In genomic region chr3:52797801-52798200, GRCm38 (mm10) we compare ENCODE assay signal across 8 mouse cellular contexts.
DNase-seq lines count a peak whose midpoint lies in the region; ATAC-seq lines count a peak whose summit lies in the region.
"Had no signal": no experiment of that assay in that cellular context is flagged by ENCODE, and none has a peak within 500 bp of the region (broad histone marks: within the 10 kb centered on the region; RNA-seq: fewer than 3 reads in every experiment).

No protein-coding gene starts in this region.

- ATAC-seq in limb, embryonic 12.5 days (ENCODE audit: insufficient number of reproducible peaks, insufficient read depth, low FRiP score, low TSS enrichment, low read depth), result no peak

- H3K9me3 ChIP-seq in limb, embryonic 12.5 days, result no peaks in the 10 kb centered on the region
- H3K9me3 ChIP-seq in limb, embryonic 10.5 days (replicated peaks), result no peaks in the 10 kb centered on the region

- H3K27me3 ChIP-seq in limb, embryonic 12.5 days, result no peaks in the 10 kb centered on the region
- H3K27me3 ChIP-seq in limb, embryonic 10.5 days (ENCODE audit: low read depth, poor library complexity, severe bottlenecking), result no peaks in the 10 kb centered on the region

- no peak for DNase-seq in limb, embryonic 10.5 days (ENCODE audit: low spot score)
- peak; percentile 7 for DNase-seq in c-Kit-positive CD71-negative TER-119-negative erythroid progenitor cells, embryonic 14.5 days (ENCODE audit: low read depth)
- DNase-seq in heart, postnatal 10 days, result peak; percentile 34 to 37
- DNase-seq in skeletal muscle tissue, adult 2 months (ENCODE audit: low read depth, low spot score), result peak; percentile 10
- DNase-seq in embryo, embryonic 10.5 days (ENCODE audit: low spot score), result no peak
- DNase-seq in cerebellum, adult 11 months, result no peak

- peaks cover 12% of the 10 kb centered on the region for H3K4me1 ChIP-seq in limb, embryonic 12.5 days (replicated peaks)
- H3K4me1 ChIP-seq in limb, embryonic 10.5 days, result peaks cover 5% of the 10 kb centered on the region; the same call in 1 of the 2 replicates

- H3K4me3 ChIP-seq in limb, embryonic 12.5 days (replicated peaks), result no peak overlapping the region
- no peak overlapping the region for H3K4me3 ChIP-seq in limb, embryonic 10.5 days
- H3K4me3 ChIP-seq: left cerebral cortex, adult 2 months had no signal

- WGBS in limb, embryonic 12.5 days, result 28% methylated on average over 6 of the region's 6 CpGs
- 57% methylated on average over 6 of the region's 6 CpGs for WGBS in limb, embryonic 10.5 days

- H3K36me3 ChIP-seq in limb, embryonic 12.5 days, result no peaks in the 10 kb centered on the region
- no peaks in the 10 kb centered on the region for H3K36me3 ChIP-seq in limb, embryonic 10.5 days

- no peak overlapping the region for H3K27ac ChIP-seq in limb, embryonic 12.5 days
- H3K27ac ChIP-seq in limb, embryonic 10.5 days, result no peak overlapping the region
- H3K27ac ChIP-seq: left cerebral cortex, adult 2 months had no signal

- H3K9ac ChIP-seq in limb, embryonic 12.5 days (replicated peaks), result no peak overlapping the region

- intact Hi-C loops in heart, postnatal 10 days (cut with DNase I), result no loop called here

- peak overlapping the region; percentile 42 for H3K4me2 ChIP-seq in limb, embryonic 12.5 days

Comparison
In these comparisons a context has a peak if more than half of its experiments do, and no peak if none do; other contexts are left out.
1. DNase-seq: peak in c-Kit-positive CD71-negative TER-119-negative erythroid progenitor cells, embryonic 14.5 days (single experiment), heart, postnatal 10 days (2 of 2) and skeletal muscle tissue, adult 2 months (single experiment); none in limb, embryonic 10.5 days (single experiment), embryo, embryonic 10.5 days (single experiment) and cerebellum, adult 11 months (single experiment).